Mouse (Mus musculus) spleen, adult 12 weeks (tissue): ENCODE measurements at regions not wholly inside any gene's neighbourhood (a gene's known extent, or its start where the extent isn't known, plus 50 kb on each side); places are given as distances from the start of the nearest gene placed in this dataset.
A peak's percentile ranks its signal among the peaks of the same experiment; 100 is the strongest.

ENCODE experiments used
- DNase-seq: peaks from one replicate; pipeline ENCODE4 v3.0.0; 2022; ENCODE audit warnings: low spot score

DNA sequence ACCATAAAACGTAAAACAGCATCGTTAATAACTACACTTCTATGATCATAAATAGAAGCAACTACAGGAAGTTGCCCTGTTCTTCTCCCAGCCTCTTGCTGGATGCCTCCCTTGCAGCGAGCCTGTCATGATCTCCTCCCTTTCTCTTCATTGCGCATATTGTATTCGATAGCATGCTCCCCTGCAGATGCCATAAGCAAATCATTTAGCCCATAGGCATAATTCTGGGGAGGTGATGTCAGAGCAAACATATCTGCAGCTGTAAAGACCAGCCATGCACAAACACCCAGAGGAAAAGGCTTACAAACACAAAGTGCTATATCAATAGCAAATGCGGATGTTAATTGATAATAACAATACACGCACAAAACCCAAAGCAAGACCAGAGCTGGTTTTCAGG, 155.7 kb upstream of the Kif2a start:
- DNase-seq = no peak

GRCm38 (mm10) chr13:107175891-107176290, 154.0 kb upstream of the Kif2a start:
- no peak for DNase-seq

DNA sequence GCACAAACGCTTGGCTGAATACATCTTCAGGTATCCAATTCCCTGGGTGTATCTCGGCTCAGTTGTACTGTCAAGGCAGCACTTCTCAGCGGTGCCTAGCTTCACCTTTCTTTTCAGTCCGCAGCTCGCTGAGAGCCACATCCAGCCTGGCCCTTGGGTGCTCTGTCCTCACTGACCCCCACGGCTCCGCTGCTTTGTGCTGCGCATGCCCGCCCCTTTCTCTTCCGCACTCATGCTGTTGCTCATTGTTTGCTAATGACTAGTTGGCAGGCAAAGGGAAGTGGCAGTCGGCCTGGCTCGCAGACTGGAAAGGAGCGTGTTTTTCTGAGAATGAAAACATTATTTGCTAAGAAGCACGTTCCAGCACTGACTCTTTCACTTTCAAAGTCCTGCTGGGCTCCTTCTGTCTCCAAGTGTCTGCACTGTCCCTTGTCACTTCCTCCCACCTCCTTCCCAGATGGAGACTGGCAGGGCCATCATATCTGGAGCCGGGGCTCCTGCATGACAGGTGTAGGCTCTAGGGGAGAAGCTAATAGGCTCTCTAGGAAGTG, 146.7 kb upstream of the Kif2a start:
- no peak for DNase-seq

DNA sequence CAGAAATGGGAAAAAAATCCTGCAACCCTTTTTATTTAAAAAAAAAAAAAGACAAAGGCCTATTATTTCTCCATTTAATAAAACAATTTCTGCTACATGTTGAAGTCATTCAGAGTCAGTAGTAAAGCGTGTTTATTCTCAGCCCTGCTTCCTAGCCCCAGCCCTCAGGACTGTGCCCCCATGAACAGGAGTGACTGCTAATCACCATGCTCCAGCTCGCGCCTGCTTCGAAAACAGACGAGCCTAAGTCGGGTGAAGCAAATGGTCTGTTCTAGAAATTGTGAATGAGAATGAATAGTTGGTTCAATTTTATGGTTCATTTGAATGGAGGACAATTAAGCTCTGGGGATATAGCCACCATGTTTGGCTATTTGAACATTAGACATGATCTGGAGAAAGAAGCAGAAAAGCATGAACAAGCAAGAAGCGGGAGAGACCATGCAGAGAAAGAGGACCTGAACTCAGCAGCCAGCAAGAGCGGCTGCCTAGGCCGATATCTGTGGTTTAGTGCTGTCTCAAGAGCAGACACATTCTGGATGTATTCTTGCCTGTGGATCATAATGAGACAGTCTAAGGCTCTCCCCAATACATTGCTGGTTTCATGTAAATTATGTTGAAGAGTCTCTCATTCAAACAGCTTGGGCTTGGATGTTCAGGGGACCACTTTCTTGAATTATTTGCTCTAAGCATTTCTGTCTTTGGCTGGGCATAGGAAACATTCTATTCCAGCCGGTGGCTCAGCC, 146.1 kb upstream of the Kif2a start:
- DNase-seq = no peak

GRCm38 (mm10) chr13:107151548-107151947, 129.6 kb upstream of the Kif2a start:
- no peak for DNase-seq

GRCm38 (mm10) chr13:107141209-107141608, 119.3 kb upstream of the Kif2a start:
- no peak for DNase-seq

DNA sequence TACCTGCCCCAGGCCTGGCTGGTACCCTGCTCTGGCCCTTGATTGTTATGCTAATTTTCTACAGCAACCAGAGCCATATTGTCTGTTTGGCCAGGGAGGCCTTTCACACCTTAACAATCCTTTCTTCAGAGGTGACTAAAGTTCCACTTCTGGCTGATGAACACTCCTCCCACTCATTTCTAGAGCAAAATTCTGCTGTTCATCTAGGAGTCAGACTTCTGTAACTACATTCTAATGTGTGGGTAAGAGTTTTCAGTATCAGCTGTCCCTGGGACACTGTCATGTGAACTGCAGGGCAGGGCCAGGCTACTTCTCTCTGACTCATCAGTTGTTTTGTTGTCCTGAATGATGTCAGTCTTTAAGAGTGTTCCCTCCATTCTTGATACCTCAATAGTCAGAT, 112.2 kb upstream of the Kif2a start:
- no peak for DNase-seq

- DNase-seq = no peak
Measured at GRCm38 (mm10) chr13:107126636-107127035, 104.7 kb upstream of the Kif2a start.

DNA sequence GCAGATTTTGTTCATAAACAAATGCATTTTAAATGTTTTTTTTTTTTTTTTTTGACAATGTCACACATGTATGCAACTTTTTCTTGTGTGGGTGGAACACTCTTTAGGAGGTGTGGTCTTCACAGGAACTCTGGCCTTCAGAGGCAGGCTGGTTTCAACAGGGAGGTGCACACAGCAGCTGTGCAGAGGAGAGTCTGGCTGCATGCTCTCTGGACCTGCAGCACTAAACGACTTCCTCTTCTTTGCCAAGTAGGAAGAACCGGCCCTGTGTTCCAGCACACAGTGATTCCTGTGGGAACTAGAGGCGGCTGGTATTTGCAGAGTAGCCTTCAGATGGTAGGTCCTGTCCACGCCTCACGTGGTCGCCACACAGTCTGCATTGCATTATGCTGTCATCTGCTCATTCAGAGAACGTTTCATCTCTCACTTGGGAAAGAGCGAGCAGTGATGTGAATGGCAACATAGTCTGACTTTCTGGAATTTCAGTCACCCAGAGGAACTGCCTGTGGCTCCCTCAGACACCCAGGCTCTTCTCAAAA, 102.3 kb upstream of the Kif2a start:
- DNase-seq = no peak

DNA sequence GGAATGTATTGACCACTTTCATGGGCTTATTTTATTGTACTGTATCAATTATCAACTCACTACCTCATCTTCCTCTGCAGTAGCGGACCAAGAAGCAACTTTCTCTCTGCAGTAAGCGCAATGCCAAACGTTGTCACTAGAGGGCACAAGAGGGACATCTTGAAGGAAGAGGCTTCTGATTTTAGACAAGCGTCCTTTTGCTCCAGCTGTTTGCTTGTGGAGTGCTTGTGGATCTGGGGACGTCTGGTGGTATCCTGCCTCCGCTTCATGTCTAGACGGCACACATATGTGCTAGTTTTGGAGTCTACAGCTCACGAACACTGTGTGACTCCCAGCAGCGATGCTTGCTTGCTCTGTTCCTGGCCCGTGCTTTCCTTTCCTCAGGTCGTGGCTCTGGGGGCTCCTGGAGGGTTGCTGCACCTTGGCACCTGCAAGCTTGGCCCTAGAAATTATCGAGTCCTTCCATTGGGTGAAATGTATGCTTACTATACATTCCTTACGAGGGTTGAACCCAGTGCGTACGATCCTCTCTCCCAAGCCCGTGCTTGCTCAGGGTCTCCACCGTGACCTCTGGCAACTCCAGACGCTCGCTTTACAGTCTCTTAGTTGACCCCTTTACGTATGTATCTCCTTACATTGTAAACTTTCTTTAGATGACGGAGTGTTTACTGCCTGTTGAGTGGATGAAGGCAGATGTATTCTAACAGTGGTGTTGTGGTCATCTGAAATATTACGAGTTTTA, 92.2 kb upstream of the Kif2a start:
- peak; percentile 56 for DNase-seq

DNA sequence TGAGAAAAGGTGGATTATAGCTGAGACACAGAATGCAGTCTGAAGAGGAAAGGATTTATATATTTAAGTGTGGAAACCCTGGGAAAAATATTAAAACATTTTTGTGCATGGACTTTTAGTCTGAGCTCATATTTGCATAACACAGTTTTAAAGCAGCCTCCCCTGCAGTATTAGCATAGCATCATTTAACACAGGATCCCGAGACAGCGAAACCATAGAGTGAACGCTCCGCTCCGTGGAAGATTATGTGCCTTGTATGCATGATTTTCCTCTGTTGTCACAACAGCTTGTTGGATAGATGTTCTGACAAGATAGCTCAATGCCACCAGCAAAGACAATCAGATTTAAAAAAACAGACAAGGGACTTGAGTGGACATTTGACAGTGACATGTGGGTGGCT, 86.1 kb upstream of the Kif2a start:
- no peak for DNase-seq

DNA sequence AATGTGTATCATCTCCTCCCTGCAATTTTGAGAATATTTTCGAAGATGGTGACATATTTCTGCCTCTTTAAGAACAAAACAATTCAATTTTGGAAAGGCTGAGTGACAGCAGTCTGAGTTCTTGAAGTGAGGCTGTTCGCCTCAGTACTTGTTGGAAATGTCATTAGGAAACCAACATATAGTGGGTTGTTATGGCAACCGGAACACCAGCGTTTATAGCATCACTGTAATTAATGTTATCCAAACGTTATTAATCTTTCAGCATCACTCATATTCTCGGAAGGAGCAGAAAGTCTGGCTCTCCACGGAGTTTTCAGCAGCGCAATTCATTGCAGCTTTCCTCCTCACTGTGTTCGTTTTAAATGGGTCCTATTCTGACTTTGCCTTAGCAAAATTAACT, 85.6 kb upstream of the Kif2a start:
- DNase-seq = no peak

DNA sequence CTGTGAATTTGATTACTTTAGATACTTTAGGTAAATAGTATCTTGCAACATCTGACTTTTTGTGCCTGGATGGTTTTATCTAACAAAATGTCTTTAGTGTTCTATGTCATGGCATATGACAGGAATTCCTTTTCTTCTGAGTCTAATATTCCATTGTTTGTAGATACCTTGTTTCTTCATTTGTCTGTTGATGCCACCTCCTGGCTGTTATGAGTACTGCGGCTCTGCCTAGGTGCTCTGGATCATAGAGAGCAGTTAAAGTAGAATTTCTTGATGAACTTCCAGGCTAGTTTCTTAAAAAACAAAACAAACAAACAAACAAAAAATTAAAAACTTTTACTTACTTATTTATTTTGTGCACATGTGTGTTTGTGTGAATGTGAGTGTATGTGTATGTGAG, 83.6 kb upstream of the Kif2a start:
- peak; percentile 36 for DNase-seq

DNA sequence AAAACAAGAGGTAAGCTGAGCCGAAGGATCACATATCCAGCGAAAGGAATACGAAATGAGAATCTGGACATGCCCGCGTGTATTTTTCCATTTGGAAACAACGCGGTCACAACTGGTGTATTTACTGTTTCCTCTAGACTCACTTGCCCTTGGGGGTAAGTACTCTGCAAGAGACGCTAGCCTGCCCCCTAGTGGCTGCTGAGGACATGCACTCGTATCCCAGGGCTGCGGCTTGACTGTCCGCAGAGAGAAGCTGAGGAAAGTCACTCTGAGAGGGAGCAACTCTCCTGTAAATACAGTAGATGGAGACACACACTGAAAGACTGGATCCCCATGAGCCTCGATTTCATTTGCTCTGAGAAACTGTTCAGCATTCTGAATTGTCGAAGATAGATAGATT, 79.7 kb upstream of the Kif2a start:
- peak; percentile 83 for DNase-seq

GRCm38 (mm10) chr13:107100852-107101325, 79.0 kb upstream of the Kif2a start:
- DNase-seq = peak; percentile 74

GRCm38 (mm10) chr13:107100116-107100515, 78.2 kb upstream of the Kif2a start:
- no peak for DNase-seq

- no peak for DNase-seq
Measured at GRCm38 (mm10) chr13:107097005-107097404, 75.1 kb upstream of the Kif2a start.

- no peak for DNase-seq
Measured at GRCm38 (mm10) chr13:107094976-107095716, 73.2 kb upstream of the Kif2a start.

- DNase-seq = peak; percentile 42
Measured at GRCm38 (mm10) chr13:107094487-107094886, 72.6 kb upstream of the Kif2a start.

DNA sequence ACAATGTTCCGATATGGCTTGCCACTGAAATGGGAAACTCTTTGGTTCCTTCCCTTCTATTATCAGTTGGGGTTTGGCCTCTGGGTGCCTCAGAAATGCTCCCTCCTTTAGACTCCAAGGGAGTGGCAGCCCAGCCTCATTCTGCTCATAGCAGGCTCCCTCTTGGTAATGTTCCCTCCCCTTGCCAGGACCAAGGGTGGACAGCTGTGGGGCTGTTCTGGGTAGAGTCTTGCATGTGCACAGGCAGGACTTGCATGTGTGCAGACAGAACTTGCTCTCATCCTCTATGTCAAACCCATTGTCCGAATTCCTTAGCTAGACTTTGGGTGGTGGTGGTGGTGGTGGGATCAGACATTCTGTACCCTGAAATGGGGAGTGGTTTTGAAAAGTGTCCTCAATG, 71.8 kb upstream of the Kif2a start:
- DNase-seq = no peak

GRCm38 (mm10) chr13:107088198-107088597, 66.3 kb upstream of the Kif2a start:
- no peak for DNase-seq

GRCm38 (mm10) chr13:107087355-107087754, 65.4 kb upstream of the Kif2a start:
- no peak for DNase-seq
